Mouse (Mus musculus) gastrocnemius, adult 2 months (tissue): ENCODE results near the gene Krt77. TPM values are rescaled to one million over a fixed set of nuclear protein-coding genes. Genes with fewer than 3 reads are reported as not detected.

Experiments
- DNase-seq: peaks from one replicate; pipeline ENCODE4 v3.0.0; 2022
- H3K27ac ChIP-seq: fragments of 200-600 bp; 2 replicates; pipeline ENCODE4 v1.8.1; 2022; ENCODE audit warnings: mild to moderate bottlenecking
- H3K4me3 ChIP-seq: fragments of 200-600 bp; 2 replicates; pipeline ENCODE4 v1.8.1; 2022; ENCODE audit warnings: mild to moderate bottlenecking, moderate library complexity
- CTCF ChIP-seq: fragments of 200-600 bp; IDR thresholded peaks from 2 replicates; pipeline ENCODE4 v1.8.1; 2022; ENCODE audit warnings: antibody characterized with exemption, mild to moderate bottlenecking, moderate library complexity
- intact Hi-C: fragments of 180-260 bp; cut with DNase I; formaldehyde crosslinking; loops from one replicate; pipeline ENCODE4 v1.15.1; 2025
- long read RNA-seq, 2 experiments: library from polyadenylated mRNA; stranded (forward); transcript quantifications; one replicate each; pipeline ENCODE4 v2.0.0; 2021
- total RNA-seq, 2 experiments: library from RNA; stranded (reverse); gene quantifications; 2 replicates each; pipeline ENCODE4 v1.2.3; 2021

Gene Krt77
- total RNA-seq, result not detected
- long read RNA-seq, experiment 1, result 0 reads
- long read RNA-seq, experiment 2, result 0 reads

- intact Hi-C loops, result no loop called here
- H3K27ac ChIP-seq, result no peak within 1 kb of the TSS
- TF ChIP-seq CTCF, result no peak
- no peak within 1 kb of the TSS for H3K4me3 ChIP-seq
- DNase-seq, result no peak
Measured at GRCm38 (mm10) chr15:101869431-101869830, at the start of gene Krt77. Gene Krt77 (minus strand): TSS chr15:101869705.

GRCm38 (mm10) chr15:101916072-101916471 lies 46.6 kb upstream of the Krt77 start:
- intact Hi-C loops, result no loop called here
- H3K27ac ChIP-seq, result no peak overlapping the region
- no peak overlapping the region for H3K4me3 ChIP-seq
- TF ChIP-seq CTCF, result no peak
- no peak for DNase-seq

GRCm38 (mm10) chr15:101904849-101905248 lies 35.3 kb upstream of the Krt77 start:
- H3K4me3 ChIP-seq, result no peak overlapping the region
- DNase-seq, result no peak
- intact Hi-C loops, result no loop called here
- no peak for TF ChIP-seq CTCF
- H3K27ac ChIP-seq, result no peak overlapping the region

GRCm38 (mm10) chr15:101902171-101903149 lies 33.0 kb upstream of the Krt77 start:
- TF ChIP-seq CTCF, result peak; percentile 16; the same call in 1 of the 2 replicates
- intact Hi-C loops, result no loop called here
- no peak for DNase-seq

GRCm38 (mm10) chr15:101895216-101895615 lies 25.7 kb upstream of the Krt77 start:
- intact Hi-C loops, result no loop called here
- H3K27ac ChIP-seq, result no peak overlapping the region
- no peak overlapping the region for H3K4me3 ChIP-seq
- no peak for DNase-seq
- no peak for TF ChIP-seq CTCF

More at GRCm38 (mm10) chr15:101902171-101903149, 33.0 kb upstream of the Krt77 start:
- H3K27ac ChIP-seq, result no peak overlapping the region
- no peak overlapping the region for H3K4me3 ChIP-seq

GRCm38 (mm10) chr15:101892820-101893219 lies 23.3 kb upstream of the Krt77 start, which contains the start of gene Krt76:
Gene Krt76 (minus strand): TSS chr15:101892920.
- Histone ChIP-seq H3K4me3 (no peak within 1 kb of the TSS), H3K27ac (no peak within 1 kb of the TSS)
- DNase-seq, result no peak
- intact Hi-C loops, result no loop called here
- no peak for TF ChIP-seq CTCF

- H3K27ac ChIP-seq, result no peak overlapping the region
- intact Hi-C loops, result no loop called here
- H3K4me3 ChIP-seq, result no peak overlapping the region
- no peak for DNase-seq
- TF ChIP-seq CTCF, result no peak
Measured at GRCm38 (mm10) chr15:101879776-101880175, 10.3 kb upstream of the Krt77 start.

GRCm38 (mm10) chr15:101878041-101878440 lies 8.5 kb upstream of the Krt77 start:
- H3K4me3 ChIP-seq, result no peak overlapping the region
- DNase-seq, result no peak
- TF ChIP-seq CTCF, result no peak

GRCm38 (mm10) chr15:101874383-101874782 lies 4.9 kb upstream of the Krt77 start:
- no peak for TF ChIP-seq CTCF
- Histone ChIP-seq H3K27ac (no peak overlapping the region), H3K4me3 (no peak overlapping the region)
- intact Hi-C loops, result no loop called here
- no peak for DNase-seq

More at GRCm38 (mm10) chr15:101878041-101878440, 8.5 kb upstream of the Krt77 start:
- H3K27ac ChIP-seq, result no peak overlapping the region
- intact Hi-C loops, result no loop called here

- DNase-seq, result no peak
- intact Hi-C loops, result no loop called here
- H3K27ac ChIP-seq, result no peak overlapping the region
- TF ChIP-seq CTCF, result no peak
- H3K4me3 ChIP-seq, result no peak overlapping the region
Measured at GRCm38 (mm10) chr15:101873231-101873630, 3.7 kb upstream of the Krt77 start.

- intact Hi-C loops, result no loop called here
- no peak for TF ChIP-seq CTCF
- H3K4me3 ChIP-seq, result no peak overlapping the region
- DNase-seq, result no peak
- H3K27ac ChIP-seq, result no peak overlapping the region
Measured at GRCm38 (mm10) chr15:101866754-101867153, 2.8 kb downstream of the Krt77 start.

GRCm38 (mm10) chr15:101860421-101861130 lies 8.9 kb downstream of the Krt77 start:
- no peak for TF ChIP-seq CTCF
- intact Hi-C loops, result no loop called here
- H3K27ac ChIP-seq, result no peak overlapping the region
- DNase-seq, result no peak
- no peak overlapping the region for H3K4me3 ChIP-seq

GRCm38 (mm10) chr15:101859735-101860170 lies 9.8 kb downstream of the Krt77 start:
- TF ChIP-seq CTCF, result no peak
- DNase-seq, result peak; percentile 44

More at GRCm38 (mm10) chr15:101859735-101860170, 9.8 kb downstream of the Krt77 start:
- intact Hi-C loops, result no loop called here
- peak overlapping the region; percentile 66 for H3K4me3 ChIP-seq
- no peak overlapping the region for H3K27ac ChIP-seq
